Mouse (Mus musculus) embryonic facial prominence, embryonic 12.5 days (tissue): ENCODE data around the gene Cyp8b1. TPM values are rescaled to one million over a fixed set of nuclear protein-coding genes. Genes with fewer than 3 reads are reported as not detected.
A peak's percentile ranks its signal among the peaks of the same experiment; 100 is the strongest.

Source experiments
- ATAC-seq: fragments of 200-750 bp; cut with Nextera tagmentation; 2 replicates; pipeline ENCODE4 v1.8.0; 2017; ENCODE audit not compliant: insufficient number of reproducible peaks, insufficient read depth, low FRiP score, low TSS enrichment
- H3K27ac ChIP-seq: fragments of 300-500 bp; sonication (generic); 2 replicates; pipeline ENCODE4 v1.5.1; 2016; ENCODE audit warnings: mild to moderate bottlenecking
- H3K27me3 ChIP-seq: fragments of 300-500 bp; sonication (generic); 2 replicates; pipeline ENCODE4 v1.6.1; 2016; ENCODE audit warnings: mild to moderate bottlenecking, moderate library complexity
- H3K36me3 ChIP-seq: fragments of 300-500 bp; sonication (generic); 2 replicates; pipeline ENCODE4 v1.6.1; 2016; ENCODE audit warnings: mild to moderate bottlenecking
- H3K4me1 ChIP-seq: fragments of 300-500 bp; sonication (generic); 2 replicates; pipeline ENCODE4 v1.6.1; 2016
- H3K4me2 ChIP-seq: fragments of 300-500 bp; sonication (generic); replicated peaks from 2 replicates; pipeline ENCODE4 v1.6.1; 2016; ENCODE audit warnings: mild to moderate bottlenecking, moderate library complexity
- H3K4me3 ChIP-seq: fragments of 300-500 bp; sonication (generic); 2 replicates; pipeline ENCODE4 v1.5.1; 2016; ENCODE audit warnings: mild to moderate bottlenecking
- H3K9ac ChIP-seq: fragments of 300-500 bp; sonication (generic); 2 replicates; pipeline ENCODE4 v1.6.1; 2016; ENCODE audit warnings: mild to moderate bottlenecking, moderate library complexity
- H3K9me3 ChIP-seq: fragments of 300-500 bp; sonication (generic); 2 replicates; pipeline ENCODE4 v1.6.1; 2016; ENCODE audit warnings: mild to moderate bottlenecking, moderate library complexity
- WGBS: fragments of 180-500 bp; shearing (Covaris S2); methylation state at CpG from one replicate; pipeline ENCODE4 v1.1.7; 2016; 5-methylcytosine and 5-hydroxymethylcytosine counted together
- polyA plus RNA-seq: library from polyadenylated mRNA; unstranded; fragments of >200 nt; fragmentation: Nextera tagmentation; extraction: Ambion mirVana; gene quantifications from 2 replicates; pipeline ENCODE4 v1.2.1, GENCODE M21; 2016

Gene Cyp8b1
- polyA plus RNA-seq = not detected in 2 replicates

- ATAC-seq = no peak
- Histone ChIP-seq H3K4me3 (no peak within 1 kb of the TSS), H3K9ac (no peak within 1 kb of the TSS), H3K9me3 (no peaks in the 10 kb centered on the region), H3K4me2 (no peak within 1 kb of the TSS), H3K36me3 (no peaks in the 10 kb centered on the region), H3K4me1 (no peaks in the 10 kb centered on the region), H3K27me3 (no peaks in the 10 kb centered on the region), H3K27ac (no peak within 1 kb of the TSS)
- WGBS = 82% methylated on average over 8 of the region's 8 CpGs
Measured at GRCm38 (mm10) chr9:121916102-121916501, at the start of gene Cyp8b1. Cyp8b1 (minus strand) TSS chr9:121916305.

GRCm38 (mm10) chr9:121964941-121965340 lies 48.8 kb upstream of the Cyp8b1 start:
- H3K27ac ChIP-seq = no peak overlapping the region
- H3K27me3 ChIP-seq = no peaks in the 10 kb centered on the region
- no peaks in the 10 kb centered on the region for H3K36me3 ChIP-seq
- 91% methylated on average over 7 of the region's 7 CpGs for WGBS
- H3K9me3 ChIP-seq = no peaks in the 10 kb centered on the region
- ATAC-seq = no peak
- H3K9ac ChIP-seq = no peak overlapping the region
- no peak overlapping the region for H3K4me3 ChIP-seq
- H3K4me2 ChIP-seq = no peak overlapping the region
- peaks cover 9% of the 10 kb centered on the region for H3K4me1 ChIP-seq

GRCm38 (mm10) chr9:121959966-121960635 lies 44.0 kb upstream of the Cyp8b1 start:
- ATAC-seq = no peak
- H3K4me1 ChIP-seq = peaks cover 11% of the 10 kb centered on the region; the same call in 1 of the 2 replicates
- H3K27me3 ChIP-seq = no peaks in the 10 kb centered on the region
- no peak overlapping the region for H3K4me2 ChIP-seq
- no peak overlapping the region for H3K4me3 ChIP-seq
- no peaks in the 10 kb centered on the region for H3K36me3 ChIP-seq
- H3K27ac ChIP-seq = peak overlapping the region; percentile 69
- no peak overlapping the region for H3K9ac ChIP-seq
- H3K9me3 ChIP-seq = no peaks in the 10 kb centered on the region
- WGBS = 22% methylated on average over 7 of the region's 7 CpGs

GRCm38 (mm10) chr9:121952596-121952995 lies 36.5 kb upstream of the Cyp8b1 start:
- Histone ChIP-seq H3K4me3 (no peak overlapping the region), H3K9ac (no peak overlapping the region), H3K36me3 (no peaks in the 10 kb centered on the region), H3K9me3 (no peaks in the 10 kb centered on the region), H3K4me1 (peaks cover 21% of the 10 kb centered on the region), H3K4me2 (no peak overlapping the region), H3K27me3 (no peaks in the 10 kb centered on the region), H3K27ac (no peak overlapping the region)
- no peak for ATAC-seq
- 90% methylated on average over 6 of the region's 6 CpGs for WGBS

- H3K4me2 ChIP-seq = peak overlapping the region; percentile 41
- H3K4me1 ChIP-seq = peaks cover 21% of the 10 kb centered on the region
- H3K4me3 ChIP-seq = peak overlapping the region; percentile 24
- no peaks in the 10 kb centered on the region for H3K36me3 ChIP-seq
- H3K9ac ChIP-seq = 0 out of 2 replicates have a peak overlapping the region, but pooled peaks have one; percentile 2
- no peak; the same call in 1 of the 2 replicates for ATAC-seq
- H3K9me3 ChIP-seq = no peaks in the 10 kb centered on the region
- H3K27me3 ChIP-seq = no peaks in the 10 kb centered on the region
- WGBS = 37% methylated on average over 4 of the region's 4 CpGs
- peak overlapping the region; percentile 69; the same call in 1 of the 2 replicates for H3K27ac ChIP-seq
Measured at GRCm38 (mm10) chr9:121951114-121951423, 35.0 kb upstream of the Cyp8b1 start.

- H3K27me3 ChIP-seq = no peaks in the 10 kb centered on the region
- peak within 1 kb of the TSS; percentile 69 for H3K27ac ChIP-seq
- peak within 1 kb of the TSS; percentile 24 for H3K4me3 ChIP-seq
- H3K36me3 ChIP-seq = no peaks in the 10 kb centered on the region
- H3K4me2 ChIP-seq = peak within 1 kb of the TSS; percentile 41
- peak within 1 kb of the TSS; percentile 2; the same call in 1 of the 2 replicates for H3K9ac ChIP-seq
- peak; percentile 94 for ATAC-seq
- no peaks in the 10 kb centered on the region for H3K9me3 ChIP-seq
- 10% methylated on average over 14 of the region's 14 CpGs for WGBS
- peaks cover 21% of the 10 kb centered on the region for H3K4me1 ChIP-seq
Measured at GRCm38 (mm10) chr9:121950418-121951113, 34.5 kb upstream of the Cyp8b1 start, which contains the start of gene Fam198a. Fam198a (plus strand) TSS chr9:121950988.

- WGBS = 78% methylated on average over 4 of the region's 4 CpGs
- no peak for ATAC-seq
- no peak overlapping the region for H3K9ac ChIP-seq
Measured at GRCm38 (mm10) chr9:121948431-121948830, 32.3 kb upstream of the Cyp8b1 start.

GRCm38 (mm10) chr9:121947784-121948183 lies 31.7 kb upstream of the Cyp8b1 start:
- Histone ChIP-seq H3K36me3 (no peaks in the 10 kb centered on the region), H3K4me2 (no peak overlapping the region), H3K4me3 (no peak overlapping the region), H3K4me1 (peaks cover 16% of the 10 kb centered on the region), H3K27ac (no peak overlapping the region), H3K27me3 (no peaks in the 10 kb centered on the region), H3K9me3 (no peaks in the 10 kb centered on the region), H3K9ac (no peak overlapping the region)
- WGBS = 13% methylated on average over 4 of the region's 4 CpGs
- ATAC-seq = no peak

More at GRCm38 (mm10) chr9:121948431-121948830, 32.3 kb upstream of the Cyp8b1 start:
- Histone ChIP-seq H3K4me1 (peaks cover 16% of the 10 kb centered on the region), H3K27me3 (no peaks in the 10 kb centered on the region), H3K4me3 (no peak overlapping the region), H3K4me2 (no peak overlapping the region), H3K9me3 (no peaks in the 10 kb centered on the region), H3K36me3 (no peaks in the 10 kb centered on the region), H3K27ac (no peak overlapping the region)

GRCm38 (mm10) chr9:121943628-121944027 lies 27.5 kb upstream of the Cyp8b1 start:
- Histone ChIP-seq H3K4me2 (no peak overlapping the region), H3K27me3 (no peaks in the 10 kb centered on the region), H3K9ac (no peak overlapping the region), H3K4me3 (no peak overlapping the region), H3K36me3 (no peaks in the 10 kb centered on the region), H3K4me1 (no peaks in the 10 kb centered on the region), H3K27ac (no peak overlapping the region), H3K9me3 (no peaks in the 10 kb centered on the region)
- 86% methylated on average over 3 of the region's 3 CpGs for WGBS
- ATAC-seq = no peak

- 84% methylated on average over 3 of the region's 3 CpGs for WGBS
- no peaks in the 10 kb centered on the region for H3K9me3 ChIP-seq
- H3K9ac ChIP-seq = no peak overlapping the region
- no peak overlapping the region for H3K4me3 ChIP-seq
- no peak overlapping the region for H3K4me2 ChIP-seq
- H3K4me1 ChIP-seq = no peaks in the 10 kb centered on the region
- no peaks in the 10 kb centered on the region for H3K27me3 ChIP-seq
- no peaks in the 10 kb centered on the region for H3K36me3 ChIP-seq
- no peak overlapping the region for H3K27ac ChIP-seq
- ATAC-seq = no peak
Measured at GRCm38 (mm10) chr9:121943005-121943404, 26.9 kb upstream of the Cyp8b1 start.

- Histone ChIP-seq H3K4me3 (peak overlapping the region; percentile 52), H3K4me2 (peak overlapping the region; percentile 44), H3K27me3 (no peaks in the 10 kb centered on the region), H3K9me3 (no peaks in the 10 kb centered on the region), H3K36me3 (no peaks in the 10 kb centered on the region), H3K4me1 (no peaks in the 10 kb centered on the region), H3K9ac (peak overlapping the region; percentile 44), H3K27ac (no peak overlapping the region)
- 61% methylated on average over 21 of the region's 21 CpGs for WGBS
- ATAC-seq = 0 out of 2 replicates have a peak, but pooled peaks have one; percentile 64
Measured at GRCm38 (mm10) chr9:121937944-121938355, 21.8 kb upstream of the Cyp8b1 start.

- H3K36me3 ChIP-seq = no peaks in the 10 kb centered on the region
- H3K4me1 ChIP-seq = no peaks in the 10 kb centered on the region
- no peak overlapping the region for H3K27ac ChIP-seq
- peak overlapping the region; percentile 33; the same call in 1 of the 2 replicates for H3K9ac ChIP-seq
- H3K4me3 ChIP-seq = peak overlapping the region; percentile 52; the same call in 1 of the 2 replicates
- H3K27me3 ChIP-seq = no peaks in the 10 kb centered on the region
- peak overlapping the region; percentile 44 for H3K4me2 ChIP-seq
- H3K9me3 ChIP-seq = no peaks in the 10 kb centered on the region
- WGBS = 50% methylated on average over 6 of the region's 6 CpGs
- 0 out of 2 replicates have a peak, but pooled peaks have one; percentile 22 for ATAC-seq
Measured at GRCm38 (mm10) chr9:121937451-121937864, 21.4 kb upstream of the Cyp8b1 start.
